Mouse (Mus musculus): Measurements from ENCODE around the gene Wipf2.

DNA sequence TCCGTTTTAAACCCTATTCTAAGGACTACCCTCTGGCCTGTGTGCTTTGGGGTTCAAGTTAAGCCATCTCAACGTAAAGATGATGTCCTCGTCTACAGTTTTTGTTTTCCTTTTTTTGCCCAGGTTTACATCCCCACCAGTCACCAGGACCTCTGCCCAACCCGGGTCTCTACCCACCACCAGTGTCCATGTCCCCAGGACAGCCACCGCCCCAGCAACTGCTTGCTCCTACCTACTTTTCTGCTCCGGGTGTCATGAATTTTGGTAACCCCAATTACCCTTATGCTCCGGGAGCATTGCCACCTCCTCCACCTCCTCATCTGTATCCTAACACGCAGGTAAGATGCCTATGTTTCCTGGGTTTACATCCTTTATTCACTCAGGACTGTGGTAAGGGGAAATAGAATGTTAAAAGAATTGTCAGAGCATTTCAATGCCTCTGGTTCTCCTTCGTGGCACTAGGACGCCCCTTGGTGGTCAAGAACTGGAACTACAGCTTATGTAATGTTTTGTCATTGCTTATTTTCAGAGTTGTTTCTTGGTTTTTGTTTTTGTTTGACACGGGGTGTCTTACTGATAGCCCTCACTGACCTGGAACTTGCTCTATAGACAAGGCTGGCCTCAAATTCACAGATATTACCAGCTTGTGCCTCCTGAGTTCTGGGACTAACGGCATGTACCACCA is 34.2 kb upstream of the Wipf2 start:
- TF ChIP-seq CTCF (IDR thresholded peaks at IDR 0.05; ENCODE audit: insufficient read depth, low read length) (peak; percentile 63), POLR2A (IDR thresholded peaks at IDR 0.05; ENCODE audit: borderline replicate concordance, extremely low read depth, low read depth, low read length) (no peak)
